Mouse (Mus musculus) thymus, adult 2 months (tissue): ENCODE results near the gene Cdca7l.
"Not testable (repeated sequence)": the region's sequence is repeated elsewhere in the genome, so short reads cannot be mapped to it uniquely, and the experiment has no call there.

Source experiments
- CTCF ChIP-seq: fragments of 200-500 bp; IDR thresholded peaks from 2 replicates; pipeline ENCODE4 v1.5.1; 2012; ENCODE audit warnings: mild to moderate bottlenecking, control low read depth, low read length, moderate library complexity, borderline replicate concordance; ENCODE audit not compliant: control insufficient read depth, poor library complexity, insufficient read depth; ENCODE audit errors: extremely low read depth
- POLR2A ChIP-seq: fragments of 200-500 bp; IDR thresholded peaks from 2 replicates; pipeline ENCODE4 v1.6.1; 2012; ENCODE audit warnings: mild to moderate bottlenecking, low read length, control low read depth, moderate library complexity; ENCODE audit not compliant: control insufficient read depth, poor library complexity, insufficient read depth; ENCODE audit errors: extremely low read depth

DNA sequence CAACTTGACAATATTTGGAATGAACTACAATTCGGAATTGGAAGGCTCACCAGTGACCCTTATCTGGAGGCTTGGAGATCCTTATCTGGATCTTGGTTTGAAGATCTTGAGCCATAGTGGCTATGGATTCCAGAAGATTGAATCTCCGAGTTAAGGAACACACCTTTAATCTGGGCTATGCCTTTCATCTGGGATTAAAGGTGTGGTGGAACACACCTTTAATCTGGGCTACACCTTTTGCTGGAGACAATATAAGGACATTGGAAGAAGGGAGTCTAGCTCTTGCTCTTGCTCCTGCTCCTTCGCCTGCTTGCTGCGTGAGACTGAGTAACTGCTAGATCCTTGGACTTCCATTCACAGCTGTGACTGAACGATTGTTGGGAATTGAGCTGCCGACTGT lies at the start of gene Cdca7l:
- not testable (repeated sequence) for TF ChIP-seq POLR2A, CTCF
